Mouse (Mus musculus): ENCODE results near the gene Olfr629. TPM values are rescaled to one million over a fixed set of nuclear protein-coding genes. Genes with fewer than 3 reads are reported as not detected.
"Not testable (repeated sequence)": the region's sequence is repeated elsewhere in the genome, so short reads cannot be mapped to it uniquely, and the experiment has no call there.

Gene Olfr629
- polyA plus RNA-seq (2015; fragmentation: Nextera tagmentation; extraction: Ambion mirVana) = not detected in 2 replicates

DNA sequence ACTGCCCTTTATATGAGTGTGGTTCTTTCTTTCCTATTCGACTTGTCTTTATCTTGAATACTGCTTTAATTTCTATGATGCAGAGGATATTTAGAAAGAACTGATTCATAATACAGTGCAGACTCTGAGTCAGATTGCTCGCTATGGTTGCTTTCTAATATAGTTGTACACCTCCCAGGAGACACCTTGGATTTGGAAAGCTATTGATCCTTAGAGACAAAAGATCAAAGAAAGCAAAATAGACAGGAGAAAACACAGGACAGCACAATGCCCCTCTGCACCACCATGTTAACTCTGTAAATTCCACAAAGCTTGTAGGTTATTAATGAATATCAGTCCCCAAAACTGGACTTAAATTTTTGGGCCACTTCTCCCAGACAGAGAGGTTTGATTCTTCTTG lies at the start of gene Olfr629:
Gene Olfr629, minus strand, starts transcription at position 101 of the 400 bp plus-strand sequence.
- Histone ChIP-seq H3K9ac (replicated peaks) (no peak within 1 kb of the TSS), H3K4me3 (no peak within 1 kb of the TSS), H3K9me3 (no peaks in the 10 kb centered on the region), H3K4me1 (no peaks in the 10 kb centered on the region), H3K27ac (replicated peaks) (no peak within 1 kb of the TSS), H3K36me3 (no peaks in the 10 kb centered on the region), H3K27me3 (no peaks in the 10 kb centered on the region), H3K4me2 (replicated peaks) (no peak within 1 kb of the TSS)
- ATAC-seq (replicated peaks) = no peak
- 73% methylated on average over 2 of the region's 2 CpGs for WGBS

DNA sequence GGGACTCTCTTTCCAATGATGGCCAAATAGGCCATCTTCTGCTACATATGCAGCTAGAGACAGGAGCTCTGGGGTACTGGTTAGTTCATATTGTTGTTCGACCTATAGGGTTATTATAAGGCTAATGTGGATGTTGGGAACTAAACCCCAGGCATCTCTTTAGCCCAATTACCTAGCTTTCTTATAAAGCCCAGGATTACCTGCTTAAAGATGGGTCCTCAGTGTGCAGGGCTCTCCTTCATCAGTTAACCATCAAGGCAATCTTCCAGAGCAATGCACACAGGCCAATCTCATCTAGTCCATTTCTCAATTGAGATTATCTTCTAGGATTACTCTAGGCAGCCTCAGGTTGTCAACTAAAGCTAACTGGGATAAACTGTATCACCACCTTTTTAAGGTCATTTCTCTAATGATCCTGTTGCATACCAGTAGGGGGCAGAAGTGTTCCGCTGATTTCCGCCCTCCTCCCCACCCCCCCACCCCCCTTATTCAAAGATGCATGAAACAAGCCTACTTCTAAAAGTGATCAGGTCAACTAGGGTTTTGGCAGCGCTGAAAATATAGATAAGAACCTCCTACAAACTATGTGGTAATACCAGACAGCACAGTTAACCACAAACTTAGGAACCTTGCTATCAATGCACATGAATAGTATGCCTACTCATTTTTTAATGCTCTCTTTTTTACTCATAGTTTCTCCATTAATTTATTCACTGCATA lies 48.1 kb upstream of the Olfr629 start:
- no peak overlapping the region for H3K4me2 ChIP-seq (replicated peaks)
- no peaks in the 10 kb centered on the region for H3K27me3 ChIP-seq
- H3K9ac ChIP-seq (replicated peaks) = no peak overlapping the region
- no peak overlapping the region for H3K4me3 ChIP-seq
- WGBS = 19% methylated on average over 4 of the region's 4 CpGs
- no peak for ATAC-seq (replicated peaks)
- no peak overlapping the region for H3K27ac ChIP-seq (replicated peaks)
- no peaks in the 10 kb centered on the region for H3K9me3 ChIP-seq
- H3K36me3 ChIP-seq = no peaks in the 10 kb centered on the region
- H3K4me1 ChIP-seq = no peaks in the 10 kb centered on the region

DNA sequence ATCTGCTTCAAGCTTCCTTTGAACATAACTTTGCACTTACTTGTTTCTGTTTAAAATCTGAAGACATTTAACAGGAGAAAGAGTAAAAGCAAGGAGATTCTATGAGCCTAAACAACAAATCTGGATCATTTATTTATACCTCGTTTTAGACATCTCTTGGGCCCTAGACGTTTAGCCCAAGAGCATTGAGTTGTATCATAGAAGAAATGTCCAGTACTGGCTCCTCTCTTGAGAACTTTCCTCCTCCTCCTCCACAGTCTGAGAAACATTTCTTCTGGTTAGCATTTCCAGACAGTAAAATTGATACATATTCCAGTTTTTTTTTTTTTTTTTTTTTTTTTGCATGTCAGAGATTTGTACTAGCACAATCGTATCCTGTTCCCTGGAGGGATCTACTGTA lies 47.0 kb upstream of the Olfr629 start, which contains the start of gene Olfr67:
Gene Olfr67, minus strand, starts transcription at position 101 of the 400 bp plus-strand sequence.
- H3K4me1 ChIP-seq = no peaks in the 10 kb centered on the region
- WGBS = 88% methylated on average over 3 of the region's 3 CpGs

DNA sequence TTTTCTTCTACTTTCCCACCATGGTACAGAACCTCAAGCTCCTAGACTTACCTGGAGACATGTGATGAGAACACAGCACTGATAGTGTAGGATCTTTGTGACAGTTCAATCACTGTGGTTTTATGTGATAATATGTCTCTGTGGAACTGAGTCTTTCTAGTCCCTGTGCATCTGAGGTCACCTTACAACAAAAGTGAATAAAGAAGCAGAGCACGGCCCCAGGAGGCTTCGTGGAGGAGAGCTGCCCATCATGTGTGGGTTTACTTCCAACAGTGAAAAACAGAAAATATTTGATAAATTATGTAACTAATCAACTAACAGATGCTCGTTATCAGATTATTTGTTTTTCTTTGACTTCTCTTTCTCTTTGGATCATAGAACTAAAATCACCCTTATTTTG lies 34.9 kb upstream of the Olfr629 start, which contains the start of gene Olfr68:
Gene Olfr68, minus strand, starts transcription at position 101 of the 400 bp plus-strand sequence.
- H3K4me1 ChIP-seq = no peaks in the 10 kb centered on the region
- H3K27me3 ChIP-seq = no peaks in the 10 kb centered on the region
- H3K36me3 ChIP-seq = no peaks in the 10 kb centered on the region
- no peak within 1 kb of the TSS for H3K9ac ChIP-seq (replicated peaks)
- 79% methylated on average over 3 of the region's 3 CpGs for WGBS
- H3K4me3 ChIP-seq = no peak within 1 kb of the TSS
- H3K27ac ChIP-seq (replicated peaks) = no peak within 1 kb of the TSS
- ATAC-seq (replicated peaks) = no peak
- H3K4me2 ChIP-seq (replicated peaks) = no peak within 1 kb of the TSS
- H3K9me3 ChIP-seq = no peaks in the 10 kb centered on the region

More for the DNA sequence above, 47.0 kb upstream of the Olfr629 start, which contains the start of gene Olfr67:
- no peak within 1 kb of the TSS for H3K9ac ChIP-seq (replicated peaks)
- H3K9me3 ChIP-seq = no peaks in the 10 kb centered on the region
- no peak for ATAC-seq (replicated peaks)
- no peaks in the 10 kb centered on the region for H3K27me3 ChIP-seq
- H3K27ac ChIP-seq (replicated peaks) = no peak within 1 kb of the TSS
- no peaks in the 10 kb centered on the region for H3K36me3 ChIP-seq
- no peak within 1 kb of the TSS for H3K4me3 ChIP-seq
- H3K4me2 ChIP-seq (replicated peaks) = no peak within 1 kb of the TSS

DNA sequence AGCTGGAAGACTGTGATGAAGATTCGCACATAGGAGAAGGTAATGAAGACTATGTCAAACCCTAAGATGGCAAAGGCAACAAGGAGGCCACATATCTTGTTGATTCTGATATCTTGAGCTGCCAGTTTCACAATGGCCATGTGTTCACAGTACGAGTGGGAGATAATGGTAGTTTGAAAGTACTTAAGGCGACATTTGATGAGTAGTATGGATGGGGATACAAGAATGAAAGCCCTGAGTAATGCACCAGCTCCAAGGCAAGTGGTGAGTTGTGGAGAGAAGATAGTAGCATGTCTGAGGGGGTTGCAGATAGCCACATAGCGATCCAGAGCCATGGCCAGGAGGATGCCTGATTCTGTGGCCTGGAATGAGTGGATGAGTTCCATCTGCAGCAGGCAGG lies 32.9 kb upstream of the Olfr629 start:
- H3K4me2 ChIP-seq (replicated peaks); H3K9me3 ChIP-seq; ATAC-seq (replicated peaks); H3K9ac ChIP-seq (replicated peaks); H3K4me1 ChIP-seq; H3K36me3 ChIP-seq; H3K27me3 ChIP-seq; H3K4me3 ChIP-seq; H3K27ac ChIP-seq (replicated peaks): not testable (repeated sequence)
- 90% methylated on average over 4 of the region's 4 CpGs for WGBS

DNA sequence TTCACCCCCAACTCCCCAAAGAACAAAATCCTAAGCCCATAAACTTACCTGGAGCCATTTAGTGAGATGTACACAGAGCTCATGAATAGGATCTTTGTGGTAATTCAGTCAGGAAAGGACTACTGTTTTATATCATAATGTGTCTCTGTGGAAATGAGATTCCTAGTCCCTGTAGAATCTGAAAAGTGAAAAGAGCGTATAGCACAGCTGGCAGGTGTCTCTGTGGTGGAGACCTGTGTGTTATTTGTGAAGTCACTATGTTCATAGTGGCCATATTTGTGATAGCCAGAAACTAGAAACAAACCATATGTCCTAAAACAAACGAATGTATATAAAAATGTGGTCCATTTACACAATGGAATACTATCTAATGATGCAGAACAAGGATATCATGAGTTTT lies 26.8 kb upstream of the Olfr629 start, which contains the start of gene Olfr69:
Gene Olfr69, minus strand, starts transcription at position 101 of the 400 bp plus-strand sequence.
- Histone ChIP-seq H3K4me3 (no peak within 1 kb of the TSS), H3K36me3 (no peaks in the 10 kb centered on the region), H3K4me1 (no peaks in the 10 kb centered on the region), H3K9me3 (no peaks in the 10 kb centered on the region), H3K27me3 (no peaks in the 10 kb centered on the region), H3K9ac (replicated peaks) (no peak within 1 kb of the TSS), H3K27ac (replicated peaks) (no peak within 1 kb of the TSS), H3K4me2 (replicated peaks) (no peak within 1 kb of the TSS)
- ATAC-seq (replicated peaks) = no peak
- 68% methylated on average over 2 of the region's 2 CpGs for WGBS

DNA sequence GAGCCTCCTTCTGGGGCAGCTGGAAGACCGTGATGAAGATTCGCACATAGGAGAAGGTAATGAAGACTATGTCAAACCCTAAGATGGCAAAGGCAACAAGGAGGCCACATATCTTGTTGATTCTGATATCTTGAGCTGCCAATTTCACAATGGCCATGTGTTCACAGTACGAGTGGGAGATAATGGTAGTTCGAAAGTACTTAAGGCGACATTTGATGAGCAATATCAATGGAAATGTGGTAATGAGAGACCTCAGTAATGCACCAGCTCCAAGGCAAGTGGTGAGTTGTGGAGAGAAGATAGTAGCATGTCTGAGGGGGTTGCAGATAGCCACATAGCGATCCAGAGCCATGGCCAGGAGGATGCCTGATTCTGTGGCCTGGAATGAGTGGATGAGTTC lies 22.9 kb upstream of the Olfr629 start:
- not testable (repeated sequence) for H3K27me3 ChIP-seq; ATAC-seq (replicated peaks); H3K9me3 ChIP-seq; H3K36me3 ChIP-seq; H3K4me3 ChIP-seq; H3K27ac ChIP-seq (replicated peaks); H3K9ac ChIP-seq (replicated peaks); H3K4me1 ChIP-seq; H3K4me2 ChIP-seq (replicated peaks)
- WGBS = 87% methylated on average over 6 of the region's 6 CpGs

DNA sequence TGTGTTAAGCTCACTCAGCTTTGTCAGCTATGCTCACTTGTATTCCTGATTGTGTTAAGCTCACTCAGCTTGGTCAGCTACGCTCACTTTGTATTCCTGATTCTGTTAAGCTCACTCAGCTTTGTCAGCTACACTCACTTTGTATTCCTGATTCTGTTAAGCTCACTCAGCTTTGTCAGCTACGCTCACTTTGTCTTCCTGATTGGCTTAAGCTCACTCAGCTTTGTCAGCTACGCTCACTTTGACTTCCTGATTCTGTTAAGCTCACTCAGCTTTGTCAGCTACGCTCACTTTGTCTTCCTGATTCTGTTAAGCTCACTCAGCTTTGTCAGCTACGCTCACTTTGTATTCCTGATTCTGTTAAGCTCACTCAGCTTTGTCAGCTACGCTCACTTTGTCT lies 17.5 kb upstream of the Olfr629 start:
- not testable (repeated sequence) for H3K4me2 ChIP-seq (replicated peaks); H3K4me3 ChIP-seq; H3K9ac ChIP-seq (replicated peaks); H3K9me3 ChIP-seq; H3K27ac ChIP-seq (replicated peaks); H3K36me3 ChIP-seq; H3K4me1 ChIP-seq; H3K27me3 ChIP-seq; ATAC-seq (replicated peaks)
- 88% methylated on average over 6 of the region's 6 CpGs for WGBS

DNA sequence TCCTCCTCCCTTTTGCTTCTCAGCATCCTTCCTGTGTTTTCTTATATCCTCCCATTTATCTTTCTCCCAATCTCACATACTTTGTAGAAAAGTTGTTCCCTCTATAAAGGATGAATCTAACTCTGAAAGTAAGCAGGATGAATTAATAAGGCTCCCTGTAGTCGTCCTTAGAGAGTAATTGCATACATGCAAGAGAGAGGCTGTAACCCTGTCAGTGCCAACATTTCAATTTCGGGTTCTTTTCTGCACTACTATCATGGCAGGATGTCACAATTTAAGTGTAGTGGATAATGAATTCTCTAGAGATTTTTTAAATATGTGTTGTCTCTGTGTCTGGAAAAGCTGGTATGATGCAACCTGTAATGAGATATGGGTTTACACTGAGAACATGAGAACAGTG lies 12.5 kb upstream of the Olfr629 start, which contains the start of gene Olfr630:
Gene Olfr630, minus strand, starts transcription at position 101 of the 400 bp plus-strand sequence.
- no peak within 1 kb of the TSS for H3K4me2 ChIP-seq (replicated peaks)

DNA sequence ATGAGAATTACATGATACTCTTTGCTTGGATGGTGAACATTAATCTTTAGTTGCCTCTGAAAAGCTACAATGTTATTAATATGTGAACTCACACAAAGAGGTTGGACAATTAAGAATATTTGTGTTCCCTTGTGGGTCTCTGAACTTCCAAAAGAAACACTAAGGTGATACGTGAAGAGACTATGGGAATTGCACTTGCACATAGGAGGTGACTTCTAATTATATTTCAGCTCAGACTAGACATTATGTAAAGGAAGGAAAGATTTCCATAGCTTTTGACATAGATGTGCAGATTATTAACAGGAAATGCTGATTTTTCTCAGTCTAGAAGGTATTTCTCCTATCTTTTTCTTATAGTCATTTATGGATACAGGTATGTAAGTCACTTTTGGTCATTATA lies 14.7 kb downstream of the Olfr629 start, which contains the start of gene Olfr628:
Gene Olfr628, plus strand, starts transcription at position 301 of the 400 bp plus-strand sequence.
- no peak within 1 kb of the TSS for H3K4me2 ChIP-seq (replicated peaks)
- H3K4me3 ChIP-seq = no peak within 1 kb of the TSS
- H3K9me3 ChIP-seq = no peaks in the 10 kb centered on the region
- no peak within 1 kb of the TSS for H3K9ac ChIP-seq (replicated peaks)
- H3K27ac ChIP-seq (replicated peaks) = no peak within 1 kb of the TSS
- 84% methylated on average over 1 of the region's 1 CpGs for whole genome bisulfite sequencing
- H3K27me3 ChIP-seq = no peaks in the 10 kb centered on the region
- no peak for ATAC-seq (replicated peaks)
- H3K36me3 ChIP-seq = no peaks in the 10 kb centered on the region
- H3K4me1 ChIP-seq = no peaks in the 10 kb centered on the region

More for the DNA sequence above, 12.5 kb upstream of the Olfr629 start, which contains the start of gene Olfr630:
- Histone ChIP-seq H3K27me3 (no peaks in the 10 kb centered on the region), H3K9me3 (no peaks in the 10 kb centered on the region), H3K4me1 (no peaks in the 10 kb centered on the region), H3K4me3 (no peak within 1 kb of the TSS), H3K27ac (replicated peaks) (no peak within 1 kb of the TSS), H3K9ac (replicated peaks) (no peak within 1 kb of the TSS), H3K36me3 (no peaks in the 10 kb centered on the region)
- ATAC-seq (replicated peaks) = no peak
- WGBS = 50% methylated on average over 2 of the region's 2 CpGs

DNA sequence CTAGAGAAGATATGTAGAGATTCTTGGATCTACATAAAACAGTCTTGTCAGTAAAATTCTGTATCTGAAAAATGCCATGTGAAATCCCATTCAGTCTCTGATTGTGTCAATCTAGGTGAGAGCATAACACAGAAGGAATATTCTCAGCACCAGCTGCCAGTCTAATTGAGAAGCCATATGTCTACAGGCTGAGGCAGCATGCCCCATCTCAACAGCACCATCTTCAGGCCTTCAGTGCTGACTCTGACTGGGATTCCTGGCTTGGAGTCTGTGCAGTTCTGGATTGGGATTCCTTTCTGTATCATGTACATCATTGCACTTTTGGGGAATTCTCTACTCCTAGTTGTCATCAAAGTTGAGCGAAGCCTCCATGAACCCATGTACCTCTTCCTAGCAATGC lies 28.3 kb downstream of the Olfr629 start:
- not testable (repeated sequence) for ATAC-seq (replicated peaks); H3K9me3 ChIP-seq; H3K27ac ChIP-seq (replicated peaks); H3K4me2 ChIP-seq (replicated peaks); H3K36me3 ChIP-seq; H3K4me1 ChIP-seq; H3K4me3 ChIP-seq; H3K27me3 ChIP-seq; H3K9ac ChIP-seq (replicated peaks)
- WGBS = 93% methylated on average over 1 of the region's 1 CpGs

DNA sequence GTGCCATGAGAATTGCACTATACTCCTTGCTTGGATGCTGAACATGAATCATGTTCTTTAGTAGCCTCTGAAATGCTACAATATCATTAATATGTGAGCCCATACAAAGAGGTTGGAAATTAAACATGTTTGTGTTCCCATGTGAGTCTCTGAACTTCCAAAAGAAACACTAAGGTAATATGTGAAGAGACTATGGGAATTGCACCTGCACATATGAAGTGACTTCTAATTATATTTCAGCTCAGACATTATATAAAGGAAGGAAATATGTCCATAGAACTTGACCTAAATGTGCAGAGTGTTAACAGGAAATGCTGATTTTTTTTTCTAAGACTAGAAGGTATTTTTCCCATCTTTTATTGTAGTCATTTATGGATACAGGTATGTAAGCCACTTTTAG lies 30.4 kb downstream of the Olfr629 start, which contains the start of gene Olfr243:
Gene Olfr243, plus strand, starts transcription at position 301 of the 400 bp plus-strand sequence.
- no peak within 1 kb of the TSS for H3K27ac ChIP-seq (replicated peaks)

More for the DNA sequence above, 30.4 kb downstream of the Olfr629 start, which contains the start of gene Olfr243:
- H3K9ac ChIP-seq (replicated peaks) = no peak within 1 kb of the TSS
- no peak for ATAC-seq (replicated peaks)
- no peaks in the 10 kb centered on the region for H3K4me1 ChIP-seq
- no peaks in the 10 kb centered on the region for H3K9me3 ChIP-seq
- no peak within 1 kb of the TSS for H3K4me3 ChIP-seq
- H3K27me3 ChIP-seq = no peaks in the 10 kb centered on the region
- H3K36me3 ChIP-seq = no peaks in the 10 kb centered on the region
- no peak within 1 kb of the TSS for H3K4me2 ChIP-seq (replicated peaks)
